8 mouse cellular contexts compared by ENCODE assay signal in the genomic region with DNA sequence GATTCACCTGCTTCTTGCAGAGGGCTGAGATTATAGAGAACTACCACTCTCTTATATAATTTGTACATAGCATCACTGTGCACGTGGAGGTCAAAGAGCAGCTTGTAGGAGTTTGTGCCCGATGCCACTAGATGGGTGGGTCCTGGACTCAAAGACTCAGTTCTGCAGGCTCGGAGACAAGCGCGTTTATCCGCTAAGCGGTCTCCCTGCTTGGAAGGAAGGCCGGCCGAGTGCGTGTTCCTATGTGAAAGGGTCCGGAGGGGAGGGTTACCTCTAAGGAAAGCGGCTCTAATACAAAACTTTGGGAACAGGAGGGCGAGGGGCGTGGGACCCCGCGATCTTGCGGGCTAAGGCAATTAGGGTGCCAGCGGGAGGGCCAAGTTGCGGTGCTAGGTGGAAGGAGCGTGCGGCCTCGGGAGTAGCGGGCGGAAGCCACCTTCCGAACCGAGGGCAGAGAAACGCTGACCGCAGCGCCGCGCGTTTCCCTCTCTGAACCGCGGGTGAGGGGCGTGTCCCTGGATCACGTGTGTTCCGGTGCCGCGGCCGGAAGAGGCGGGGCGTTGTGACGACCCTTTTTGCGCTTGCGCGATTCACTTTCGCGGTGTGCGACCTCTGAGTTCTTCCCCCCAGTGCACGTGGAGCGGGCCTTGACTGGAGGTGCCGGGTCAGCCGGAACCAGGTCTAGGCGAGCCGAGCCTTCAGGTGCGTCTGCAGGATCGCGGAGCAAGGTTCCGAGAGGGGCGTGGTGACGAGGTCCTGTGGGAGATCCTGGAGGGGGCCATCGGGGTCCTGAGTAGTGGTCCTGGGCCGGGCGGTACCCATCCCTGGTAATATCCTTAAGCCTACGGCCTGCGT. TPM values are rescaled to one million over a fixed set of nuclear protein-coding genes. Genes with fewer than 3 reads are reported as not detected.
DNase-seq lines count a peak whose midpoint lies in the region; ATAC-seq and TF ChIP-seq lines count a peak whose summit lies in the region.

A gene (plus strand): TSS at position 608 of the 855 bp plus-strand sequence.

- H3K9me3 ChIP-seq in embryonic facial prominence, embryonic 14.5 days (ENCODE audit: control insufficient read depth, low read length) = no peaks in the 10 kb centered on the region

- TF ChIP-seq POLR2A in liver, adult 2 months (IDR thresholded peaks at IDR 0.05; ENCODE audit: extremely low read depth, insufficient read depth, low read length) = peak; percentile 89
- TF ChIP-seq POLR2A in myocyte (IDR thresholded peaks at IDR 0.05; ENCODE audit: insufficient read length, low read depth) = peak; percentile 95

- H3ac ChIP-seq in myocyte (ENCODE audit: control insufficient read depth, insufficient read length) = peak within 1 kb of the TSS; percentile 67

- 0 out of 2 replicates have a peak, but pooled peaks cover 4% of the 10 kb centered on the region for H3K4me1 ChIP-seq in embryonic facial prominence, embryonic 14.5 days (ENCODE audit: control insufficient read depth, insufficient read depth, low read length)
- H3K4me1 ChIP-seq in liver, adult 2 months (ENCODE audit: control insufficient read depth, insufficient read depth, low read length) = peaks cover 5% of the 10 kb centered on the region; the same call in 1 of the 2 replicates

- peak within 1 kb of the TSS; percentile 81 for H3K9ac ChIP-seq in embryonic facial prominence, embryonic 14.5 days (ENCODE audit: low read depth, low read length)
- H3K9ac ChIP-seq in liver, adult 2 months (ENCODE audit: low read depth, low read length) = peak within 1 kb of the TSS; percentile 88

- no peak for TF ChIP-seq CTCF in liver, adult 2 months (IDR thresholded peaks at IDR 0.05; ENCODE audit: low read depth, low read length)

- WGBS in embryonic facial prominence, embryonic 14.5 days = 1% methylated on average over 60 of the region's 66 CpGs
- under 1% methylated on average over 66 of the region's 66 CpGs for WGBS in liver, adult 2 months

- peak; percentile 94 for ATAC-seq in embryonic facial prominence, embryonic 14.5 days (ENCODE audit: low read depth)

- peak within 1 kb of the TSS; percentile 73 for H3K4me2 ChIP-seq in embryonic facial prominence, embryonic 14.5 days (ENCODE audit: low read depth, low read length)
- H3K4me2 ChIP-seq in myocyte (ENCODE audit: low read depth) = peak within 1 kb of the TSS; percentile 95

- peaks cover 75% of the 10 kb centered on the region for H3K36me3 ChIP-seq in embryonic facial prominence, embryonic 14.5 days (ENCODE audit: control insufficient read depth, insufficient read depth, low read length)
- peaks cover 26% of the 10 kb centered on the region for H3K36me3 ChIP-seq in liver, adult 2 months (ENCODE audit: control insufficient read depth, insufficient read depth, low read length)
- H3K36me3 ChIP-seq in myocyte (ENCODE audit: control insufficient read depth, insufficient read depth) = peaks cover 39% of the 10 kb centered on the region
- peaks cover 5% of the 10 kb centered on the region for H3K36me3 ChIP-seq in splenic B cell, adult 2 months (ENCODE audit: control insufficient read depth, insufficient read depth, low read length, poor library complexity, severe bottlenecking)

- no peaks in the 10 kb centered on the region for H3K79me2 ChIP-seq in liver, adult 2 months (ENCODE audit: control insufficient read depth, insufficient read depth, low read length)
- peaks cover 35% of the 10 kb centered on the region for H3K79me2 ChIP-seq in myocyte (ENCODE audit: control insufficient read depth, insufficient read depth)

- H3K4me3 ChIP-seq in embryonic facial prominence, embryonic 14.5 days (ENCODE audit: low read depth, low read length) = peak within 1 kb of the TSS; percentile 86
- peak within 1 kb of the TSS; percentile 69 for H3K4me3 ChIP-seq in liver, adult 2 months (ENCODE audit: insufficient read depth, low read depth, low read length)
- peak within 1 kb of the TSS; percentile 99 for H3K4me3 ChIP-seq in myocyte

- peak within 1 kb of the TSS; percentile 85 for H3K27ac ChIP-seq in embryonic facial prominence, embryonic 14.5 days (replicated peaks; ENCODE audit: low read depth, low read length)
- peak within 1 kb of the TSS; percentile 90 for H3K27ac ChIP-seq in liver, adult 2 months (replicated peaks; ENCODE audit: insufficient read depth, low read depth, low read length)

- no peaks in the 10 kb centered on the region for H3K27me3 ChIP-seq in embryonic facial prominence, embryonic 14.5 days (replicated peaks; ENCODE audit: control insufficient read depth, insufficient read depth, low read length)
- H3K27me3 ChIP-seq in liver, adult 2 months (ENCODE audit: control insufficient read depth, insufficient read depth, low read length) = no peaks in the 10 kb centered on the region
- H3K27me3 ChIP-seq in myocyte (ENCODE audit: control insufficient read depth, insufficient read depth, insufficient read length) = no peaks in the 10 kb centered on the region
- H3K27me3 ChIP-seq in splenic B cell, adult 2 months (ENCODE audit: control insufficient read depth, insufficient read depth, low read length, poor library complexity, severe bottlenecking) = no peaks in the 10 kb centered on the region

- DNase-seq in 416B (ENCODE audit: low read depth) = peak; percentile 95
- peak; percentile 69 to 72 for DNase-seq in adrenal gland, postnatal 4 days (ENCODE audit: low spot score in 2 of 2)
- peak; percentile 97 for DNase-seq in embryonic facial prominence, embryonic 14.5 days (ENCODE audit: low spot score)
- peak; percentile 85 for DNase-seq in heart, adult 8-10 months (ENCODE audit: low spot score)
- DNase-seq in kidney, adult 9 months = peak; percentile 90
- DNase-seq in liver, adult 2 months (ENCODE audit: extremely low read depth, low read depth, low spot score) = peak; percentile 79
- peak; percentile 97 for DNase-seq in splenic B cell, adult 2 months (ENCODE audit: low read depth, low spot score)

TF ChIP-seq in myocyte, 11 proteins besides CTCF, POLR2A, EP300 and RAD21:
- peak; percentile 45 for TF ChIP-seq SRF (IDR thresholded peaks at IDR 0.05; ENCODE audit: control insufficient read depth, insufficient read length, low read depth)
- peak; percentile 75 for TF ChIP-seq MAX (IDR thresholded peaks at IDR 0.05; ENCODE audit: low read depth)
- TF ChIP-seq USF1 (IDR thresholded peaks at IDR 0.05; ENCODE audit: low read depth) = peak; percentile 89
- peak; percentile 99 for TF ChIP-seq POLR2AphosphoS2 (IDR thresholded peaks at IDR 0.05; ENCODE audit: insufficient read length, low read depth)
- no peak for TF ChIP-seq E2F4 (IDR thresholded peaks at IDR 0.05; ENCODE audit: insufficient read depth)

RNA-seq across cellular contexts. Expression of the gene that starts here (rescaled TPM):
- 10 to 100 TPM; 36.5 to 36.8 TPM for total RNA-seq in adrenal gland, postnatal 4 days (2021)
- 56.4 and 60.4 TPM in 2 replicates for polyA plus RNA-seq in embryonic facial prominence, embryonic 14.5 days (2014; fragmentation: Nextera tagmentation; extraction: Ambion mirVana)
- 10 to 100 TPM; 16.5 to 21.5 (median 20.3) TPM for total RNA-seq in heart, adult 8-10 months (2022)
- total RNA-seq in liver, adult 2 months (2014; rRNA removed) = 8.2 and 9.7 TPM in 2 replicates
- 7.7 and 11.0 TPM in 2 replicates for polyA plus RNA-seq in liver, adult 2 months (2012; rRNA removed)
- 55.4 TPM for polyA plus RNA-seq in myocyte (2012; fragmentation: generic; extraction: Trizol)

Comparison
In these comparisons a context has a peak if more than half of its experiments do, and no peak if none do; other contexts are left out.
1. Peak in every context shown above with its lines: DNase-seq, ATAC-seq, H3K4me3 ChIP-seq and H3K27ac ChIP-seq.